Mouse (Mus musculus) kidney, postnatal 0 days (tissue): Measurements from ENCODE around the gene Rai1. TPM values are rescaled to one million over a fixed set of nuclear protein-coding genes. Genes with fewer than 3 reads are reported as not detected.

ENCODE experiments used
- ATAC-seq: fragments of 200-750 bp; cut with Nextera tagmentation; replicated peaks from 2 replicates; pipeline ENCODE4 v1.8.0; 2017; ENCODE audit warnings: low read depth, moderate number of reproducible peaks, moderate TSS enrichment, moderate library complexity; ENCODE audit not compliant: low FRiP score
- DNase-seq: peaks from one replicate; pipeline ENCODE4 v3.0.0-alpha.2; 2016; ENCODE audit warnings: low spot score
- H3K27ac ChIP-seq: fragments of 300-500 bp; sonication (generic); 2 replicates; pipeline ENCODE4 v1.5.1; 2014; ENCODE audit warnings: mild to moderate bottlenecking
- H3K27me3 ChIP-seq: fragments of 300-500 bp; sonication (generic); 2 replicates; pipeline ENCODE4 v1.6.1; 2014; ENCODE audit warnings: low read length, mixed read lengths; ENCODE audit not compliant: insufficient read depth
- H3K36me3 ChIP-seq: fragments of 300-500 bp; sonication (generic); 2 replicates; pipeline ENCODE4 v1.6.1; 2014; ENCODE audit warnings: low read length, mixed read lengths; ENCODE audit not compliant: insufficient read depth
- H3K4me1 ChIP-seq: fragments of 300-500 bp; sonication (generic); replicated peaks from 2 replicates; pipeline ENCODE4 v1.6.1; 2014; ENCODE audit warnings: antibody characterized with exemption, low read length, mixed read lengths; ENCODE audit not compliant: insufficient read depth
- H3K4me2 ChIP-seq: fragments of 300-500 bp; sonication (generic); 2 replicates; pipeline ENCODE4 v1.6.1; 2014; ENCODE audit warnings: mild to moderate bottlenecking, low read length, moderate library complexity, mixed read lengths
- H3K4me3 ChIP-seq: fragments of 300-500 bp; sonication (generic); replicated peaks from 2 replicates; pipeline ENCODE4 v1.5.1; 2014; ENCODE audit warnings: low read depth, low read length
- H3K9ac ChIP-seq: fragments of 300-500 bp; sonication (generic); 2 replicates; pipeline ENCODE4 v1.6.1; 2014; ENCODE audit warnings: low read depth, low read length
- H3K9me3 ChIP-seq: fragments of 300-500 bp; sonication (generic); replicated peaks from 2 replicates; pipeline ENCODE4 v1.6.1; 2016; ENCODE audit warnings: low read length, inconsistent platforms, mixed read lengths
- CTCF ChIP-seq: IDR thresholded peaks from 2 replicates; pipeline ENCODE4 v1.5.1; 2016; ENCODE audit warnings: antibody characterized with exemption, low read depth, mild to moderate bottlenecking, moderate library complexity
- WGBS: fragments of 180-500 bp; shearing (Covaris S2); extraction: QIAGEN DNeasy Blood & Tissue Kit; methylation state at CpG from one replicate; pipeline ENCODE4 v1.1.7; 2014; 5-methylcytosine and 5-hydroxymethylcytosine counted together
- polyA plus RNA-seq: library from polyadenylated mRNA; unstranded; fragments of >200 nt; fragmentation: Nextera tagmentation; extraction: Ambion mirVana; gene quantifications from 2 replicates; pipeline ENCODE4 v1.2.1, GENCODE M21; 2015

The Rai1 gene
- polyA plus RNA-seq, 1 experiment from 2014 or later = 15.2 TPM

GRCm38 (mm10) chr11:60143086-60143485 is 38.3 kb downstream of the Rai1 start:
- Histone ChIP-seq H3K4me3 (no peak overlapping the region), H3K9ac (no peak overlapping the region), H3K27me3 (no peaks in the 10 kb centered on the region), H3K27ac (no peak overlapping the region), H3K36me3 (0 out of 2 replicates have a peak, but pooled peaks cover 6% of the 10 kb centered on the region), H3K9me3 (no peaks in the 10 kb centered on the region), H3K4me2 (no peak overlapping the region), H3K4me1 (peaks cover 23% of the 10 kb centered on the region)
- 61% methylated on average over 4 of the region's 4 CpGs for WGBS
- TF ChIP-seq CTCF = no peak
- no peak for ATAC-seq
- no peak for DNase-seq

GRCm38 (mm10) chr11:60146170-60146569 is 41.4 kb downstream of the Rai1 start:
- H3K36me3 ChIP-seq = 0 out of 2 replicates have a peak, but pooled peaks cover 6% of the 10 kb centered on the region
- no peak overlapping the region for H3K4me2 ChIP-seq
- no peak for ATAC-seq
- H3K4me3 ChIP-seq = no peak overlapping the region
- H3K4me1 ChIP-seq = peaks cover 16% of the 10 kb centered on the region
- no peaks in the 10 kb centered on the region for H3K9me3 ChIP-seq
- no peak for DNase-seq
- no peak overlapping the region for H3K9ac ChIP-seq
- no peak for TF ChIP-seq CTCF
- WGBS = 89% methylated on average over 4 of the region's 4 CpGs
- no peak overlapping the region for H3K27ac ChIP-seq
- H3K27me3 ChIP-seq = no peaks in the 10 kb centered on the region

DNA sequence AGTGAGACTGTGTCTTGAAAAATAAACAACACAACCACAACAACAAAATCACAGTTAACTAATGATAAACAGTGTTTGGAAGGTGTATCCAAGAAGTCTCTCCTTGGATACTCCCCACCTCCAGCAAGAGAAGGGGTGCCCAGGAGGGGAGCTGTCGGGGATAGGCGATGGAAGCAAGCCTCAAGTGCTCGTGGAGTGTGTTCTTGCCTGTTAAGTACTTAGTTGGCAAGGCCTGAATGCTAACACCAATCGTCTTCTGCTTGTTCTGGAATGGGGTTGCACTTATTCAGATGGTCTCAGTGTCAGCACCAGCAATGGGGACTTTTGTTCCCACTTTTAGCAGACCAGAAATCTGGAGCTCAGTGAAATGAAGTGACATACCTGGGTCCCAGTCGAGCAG is 43.8 kb downstream of the Rai1 start:
- Histone ChIP-seq H3K36me3 (0 out of 2 replicates have a peak, but pooled peaks cover 6% of the 10 kb centered on the region), H3K4me1 (no peaks in the 10 kb centered on the region), H3K27me3 (no peaks in the 10 kb centered on the region), H3K27ac (no peak overlapping the region), H3K9ac (no peak overlapping the region), H3K9me3 (no peaks in the 10 kb centered on the region), H3K4me2 (no peak overlapping the region), H3K4me3 (no peak overlapping the region)
- DNase-seq = no peak
- 78% methylated on average over 5 of the region's 5 CpGs for WGBS
- ATAC-seq = no peak
- no peak for TF ChIP-seq CTCF

DNA sequence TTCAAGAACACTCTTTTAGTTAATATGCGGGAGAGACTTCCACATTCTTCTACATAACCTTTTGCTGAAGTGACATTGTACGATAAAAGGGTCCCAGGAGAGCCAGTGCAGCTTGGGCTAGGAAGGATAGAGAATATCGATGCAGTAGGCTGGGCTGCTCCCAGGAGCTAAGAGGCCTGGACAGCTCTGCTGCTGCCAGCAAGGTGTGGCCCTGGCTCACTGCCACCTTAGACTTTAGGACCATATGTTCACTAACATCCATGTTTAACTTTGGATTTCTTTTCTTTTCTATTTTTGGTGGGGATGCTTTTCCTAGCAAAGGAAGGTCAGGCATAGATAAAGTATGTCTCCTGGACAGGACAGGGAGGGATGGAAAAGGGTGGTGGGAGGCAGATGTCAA is 44.3 kb downstream of the Rai1 start:
- no peak overlapping the region for H3K4me2 ChIP-seq
- TF ChIP-seq CTCF = no peak
- no peak overlapping the region for H3K9ac ChIP-seq

GRCm38 (mm10) chr11:60150677-60151076 is 45.9 kb downstream of the Rai1 start:
- 68% methylated on average over 3 of the region's 3 CpGs for WGBS
- no peaks in the 10 kb centered on the region for H3K9me3 ChIP-seq
- H3K36me3 ChIP-seq = 0 out of 2 replicates have a peak, but pooled peaks cover 1% of the 10 kb centered on the region
- H3K4me2 ChIP-seq = no peak overlapping the region
- no peak overlapping the region for H3K27ac ChIP-seq
- no peaks in the 10 kb centered on the region for H3K4me1 ChIP-seq
- DNase-seq (no peak), ATAC-seq (no peak)
- H3K27me3 ChIP-seq = no peaks in the 10 kb centered on the region
- no peak for TF ChIP-seq CTCF
- no peak overlapping the region for H3K9ac ChIP-seq
- no peak overlapping the region for H3K4me3 ChIP-seq

More for the DNA sequence above, 44.3 kb downstream of the Rai1 start:
- H3K27me3 ChIP-seq = no peaks in the 10 kb centered on the region
- WGBS = 57% methylated on average over 3 of the region's 3 CpGs
- no peaks in the 10 kb centered on the region for H3K4me1 ChIP-seq
- no peak overlapping the region for H3K4me3 ChIP-seq
- DNase-seq (no peak), ATAC-seq (no peak)
- H3K36me3 ChIP-seq = 0 out of 2 replicates have a peak, but pooled peaks cover 6% of the 10 kb centered on the region
- no peak overlapping the region for H3K27ac ChIP-seq
- H3K9me3 ChIP-seq = no peaks in the 10 kb centered on the region

- no peak for TF ChIP-seq CTCF
- Histone ChIP-seq H3K4me1 (no peaks in the 10 kb centered on the region), H3K27ac (no peak overlapping the region), H3K4me2 (no peak overlapping the region), H3K4me3 (no peak overlapping the region), H3K27me3 (no peaks in the 10 kb centered on the region), H3K36me3 (no peaks in the 10 kb centered on the region), H3K9me3 (no peaks in the 10 kb centered on the region), H3K9ac (no peak overlapping the region)
- ATAC-seq (no peak), DNase-seq (no peak)
- WGBS = 64% methylated on average over 1 of the region's 1 CpGs
Observed at GRCm38 (mm10) chr11:60152339-60152738, 47.5 kb downstream of the Rai1 start.

- H3K27me3 ChIP-seq = no peaks in the 10 kb centered on the region
- H3K9ac ChIP-seq = no peak overlapping the region
- no peaks in the 10 kb centered on the region for H3K4me1 ChIP-seq
- no peaks in the 10 kb centered on the region for H3K36me3 ChIP-seq
- no peak overlapping the region for H3K27ac ChIP-seq
- DNase-seq (no peak), ATAC-seq (no peak)
- no peak for TF ChIP-seq CTCF
- WGBS = 93% methylated on average over 3 of the region's 3 CpGs
- H3K9me3 ChIP-seq = no peaks in the 10 kb centered on the region
- H3K4me2 ChIP-seq = no peak overlapping the region
- no peak overlapping the region for H3K4me3 ChIP-seq
Observed at GRCm38 (mm10) chr11:60153936-60154335, 49.1 kb downstream of the Rai1 start.
